Mouse (Mus musculus): Measurements from ENCODE around the gene Yipf1.
"Not testable (repeated sequence)": the region's sequence is repeated elsewhere in the genome, so short reads cannot be mapped to it uniquely, and the experiment has no call there.

The Yipf1 gene

DNA sequence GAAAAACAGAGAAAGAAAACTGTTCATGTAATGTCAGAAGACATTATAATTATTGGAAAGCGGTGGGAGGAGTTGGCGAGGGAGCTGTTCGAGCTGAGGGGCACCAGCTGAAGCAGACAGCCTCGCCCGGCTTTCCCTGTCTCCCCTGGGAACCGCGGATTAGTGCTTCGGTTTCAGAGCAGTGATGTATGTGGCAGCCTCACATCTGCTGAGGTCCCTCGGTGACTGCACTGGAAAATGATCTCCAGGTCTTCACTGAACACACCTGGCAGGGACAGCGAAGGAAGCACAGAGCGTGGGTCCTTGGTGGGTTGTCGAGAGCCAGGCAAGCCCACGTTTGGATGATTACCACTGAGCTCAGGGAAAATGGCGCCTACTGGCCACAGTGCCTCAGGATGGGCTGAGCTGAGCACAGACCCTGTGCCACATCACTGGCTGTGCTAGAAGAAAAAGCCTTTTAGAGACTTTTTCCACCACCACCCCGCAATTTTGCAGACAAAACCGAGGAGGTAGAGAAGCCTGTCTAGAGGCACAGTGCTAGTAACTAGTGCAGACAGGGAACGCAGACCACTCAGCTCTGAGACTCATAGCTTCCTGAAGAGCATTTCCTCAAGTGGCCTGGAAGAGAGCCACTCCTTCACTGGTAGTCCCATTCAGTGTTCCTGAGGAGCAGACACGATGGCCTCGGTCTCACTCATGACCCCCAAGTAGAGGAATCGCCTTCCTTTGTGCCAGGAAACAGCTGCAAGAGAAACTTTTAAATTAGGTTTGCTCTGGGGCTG lies 34.6 kb downstream of the Yipf1 start:
- H3K36me3 ChIP-seq (ENCODE audit: control insufficient read depth, insufficient read depth, low read length, poor library complexity, severe bottlenecking), result peaks cover 2% of the 10 kb centered on the region; the same call in 1 of the 2 replicates
- DNase-seq (ENCODE audit: low read depth, low spot score), result no peak
- H3K27me3 ChIP-seq (ENCODE audit: control insufficient read depth, insufficient read depth, low read length, poor library complexity, severe bottlenecking), result no peaks in the 10 kb centered on the region

DNA sequence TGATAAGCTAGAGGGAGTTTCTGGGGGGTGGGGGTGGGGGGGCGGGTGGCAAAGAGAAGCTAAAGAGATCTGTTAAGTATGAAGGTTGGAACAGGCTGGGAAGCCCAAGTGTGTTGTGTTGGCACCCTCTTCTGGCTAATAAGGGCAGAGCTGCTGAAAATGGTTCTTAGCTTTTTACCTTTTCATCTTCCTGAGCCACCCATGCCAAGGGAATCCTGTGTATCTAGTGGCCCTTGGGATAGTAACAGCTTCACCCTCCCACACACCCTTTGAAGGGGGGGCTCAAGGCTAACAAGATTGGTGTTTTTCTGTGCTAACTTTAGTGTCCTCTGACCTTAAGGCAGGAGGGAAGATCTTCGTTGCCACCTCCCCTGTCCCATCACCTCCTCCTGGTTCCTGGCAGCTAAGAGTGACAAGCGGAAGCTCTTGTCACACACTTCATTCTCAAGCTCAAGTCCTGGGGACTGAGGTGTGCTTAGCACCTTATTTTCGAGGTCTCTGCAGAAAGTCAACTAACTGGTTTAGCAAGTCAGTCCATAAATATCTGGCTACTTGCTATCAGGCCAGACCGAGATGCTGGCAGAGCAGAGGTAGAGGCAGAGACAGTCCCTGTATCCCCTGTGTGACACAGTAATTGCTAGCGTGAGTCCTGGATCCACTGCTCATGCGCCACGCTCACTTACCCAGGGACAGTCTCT lies 35.3 kb downstream of the Yipf1 start:
- Histone ChIP-seq H3K36me3 (ENCODE audit: control insufficient read depth, insufficient read depth, low read length, poor library complexity, severe bottlenecking) (peaks cover 2% of the 10 kb centered on the region; the same call in 1 of the 2 replicates), H3K27me3 (ENCODE audit: control insufficient read depth, insufficient read depth, low read length, poor library complexity, severe bottlenecking) (no peaks in the 10 kb centered on the region)
- DNase-seq (ENCODE audit: low read depth, low spot score), result peak; percentile 71

DNA sequence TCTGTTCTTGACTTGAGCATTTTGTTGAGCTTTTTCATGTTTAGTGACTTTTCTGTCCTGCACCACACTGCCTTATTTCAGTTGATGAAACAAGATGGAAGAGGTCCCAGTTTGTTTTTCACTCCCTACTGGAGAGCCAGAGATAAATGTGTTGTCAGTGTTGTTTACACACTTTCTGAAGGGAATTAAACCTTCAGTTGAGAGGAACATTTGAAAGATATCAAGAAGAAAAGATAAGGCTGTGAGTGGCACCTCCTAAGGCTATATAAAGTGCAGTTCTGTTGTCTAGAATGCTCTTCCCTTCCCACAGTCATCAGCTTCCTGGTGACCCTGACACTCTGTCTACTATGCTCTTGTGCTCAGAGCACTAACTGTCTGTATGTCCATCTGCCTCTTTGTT lies 37.2 kb downstream of the Yipf1 start:
- H3K36me3 ChIP-seq (ENCODE audit: control insufficient read depth, insufficient read depth, low read length, poor library complexity, severe bottlenecking), result peaks cover 2% of the 10 kb centered on the region; the same call in 1 of the 2 replicates
- no peaks in the 10 kb centered on the region for H3K27me3 ChIP-seq (ENCODE audit: control insufficient read depth, insufficient read depth, low read length, poor library complexity, severe bottlenecking)
- no peak for DNase-seq (ENCODE audit: low read depth, low spot score)

DNA sequence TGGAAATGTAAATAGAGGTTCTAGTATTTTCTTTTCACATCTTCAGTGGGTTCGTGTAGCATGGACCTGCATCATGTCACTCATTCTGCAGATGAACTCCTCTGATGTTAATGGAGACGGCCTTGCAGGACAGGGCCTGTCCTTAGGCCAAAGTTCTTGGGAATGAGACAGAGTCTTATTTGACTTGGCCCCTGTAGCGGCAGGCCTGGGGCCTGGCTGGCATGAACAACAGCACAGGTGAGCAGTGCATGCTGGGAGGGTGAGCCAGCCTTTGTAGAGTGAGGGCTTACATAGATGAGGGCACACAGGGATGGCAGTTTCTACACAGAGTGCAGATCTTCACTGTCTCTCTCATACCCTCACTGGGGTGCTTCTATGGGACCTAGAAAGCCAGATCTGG lies 39.4 kb downstream of the Yipf1 start:
- no peak for DNase-seq (ENCODE audit: low read depth, low spot score)
- H3K36me3 ChIP-seq (ENCODE audit: control insufficient read depth, insufficient read depth, low read length, poor library complexity, severe bottlenecking), result no peaks in the 10 kb centered on the region; the same call in none of the 2 replicates

DNA sequence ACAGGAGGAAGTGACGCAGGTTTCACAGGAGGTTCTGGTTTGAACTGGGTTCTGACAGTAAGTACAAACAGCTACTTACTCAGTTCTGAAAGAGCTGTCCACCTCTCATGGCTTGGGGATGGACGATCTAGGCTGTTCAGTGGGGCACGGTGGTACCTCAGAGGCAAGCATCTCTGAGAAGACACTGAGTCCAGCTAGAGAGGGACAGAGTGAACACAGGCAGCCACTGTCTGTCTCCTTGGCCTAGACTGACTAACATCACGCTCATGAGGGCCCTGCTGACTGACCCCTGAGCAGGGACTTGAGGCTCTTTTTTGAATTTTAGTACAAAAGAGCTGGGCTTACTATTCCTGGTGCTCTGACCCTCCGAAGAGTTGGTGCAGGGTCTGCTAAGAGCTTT lies 40.0 kb downstream of the Yipf1 start:
- no peaks in the 10 kb centered on the region; the same call in none of the 2 replicates for H3K36me3 ChIP-seq (ENCODE audit: control insufficient read depth, insufficient read depth, low read length, poor library complexity, severe bottlenecking)
- DNase-seq (ENCODE audit: low read depth, low spot score), result no peak
- no peaks in the 10 kb centered on the region for H3K27me3 ChIP-seq (ENCODE audit: control insufficient read depth, insufficient read depth, low read length, poor library complexity, severe bottlenecking)

More for the DNA sequence above, 39.4 kb downstream of the Yipf1 start:
- H3K27me3 ChIP-seq (ENCODE audit: control insufficient read depth, insufficient read depth, low read length, poor library complexity, severe bottlenecking), result no peaks in the 10 kb centered on the region

DNA sequence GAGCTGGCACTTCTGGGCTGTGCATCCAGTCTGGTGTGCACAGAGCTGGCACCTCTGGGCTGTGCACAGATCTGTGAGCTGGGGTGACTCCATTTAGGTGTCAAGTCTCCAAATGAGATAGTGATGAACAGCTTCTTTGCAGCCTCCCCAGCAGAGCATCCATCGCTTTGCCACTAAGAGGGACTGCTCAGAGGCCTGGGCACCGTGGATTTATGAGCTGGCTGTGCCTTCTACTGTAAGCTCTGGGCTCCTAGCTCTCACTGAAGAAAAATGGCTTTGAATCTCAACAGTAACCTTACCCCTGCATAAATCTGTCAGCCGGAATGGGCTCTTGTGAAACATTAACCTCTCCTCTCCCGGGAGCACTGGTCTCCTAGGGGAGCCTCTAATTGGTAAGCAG lies 40.4 kb downstream of the Yipf1 start:
- Histone ChIP-seq H3K36me3 (ENCODE audit: control insufficient read depth, insufficient read depth, low read length, poor library complexity, severe bottlenecking) (peaks cover 2% of the 10 kb centered on the region), H3K27me3 (ENCODE audit: control insufficient read depth, insufficient read depth, low read length, poor library complexity, severe bottlenecking) (no peaks in the 10 kb centered on the region)
- no peak for DNase-seq (ENCODE audit: low read depth, low spot score)

DNA sequence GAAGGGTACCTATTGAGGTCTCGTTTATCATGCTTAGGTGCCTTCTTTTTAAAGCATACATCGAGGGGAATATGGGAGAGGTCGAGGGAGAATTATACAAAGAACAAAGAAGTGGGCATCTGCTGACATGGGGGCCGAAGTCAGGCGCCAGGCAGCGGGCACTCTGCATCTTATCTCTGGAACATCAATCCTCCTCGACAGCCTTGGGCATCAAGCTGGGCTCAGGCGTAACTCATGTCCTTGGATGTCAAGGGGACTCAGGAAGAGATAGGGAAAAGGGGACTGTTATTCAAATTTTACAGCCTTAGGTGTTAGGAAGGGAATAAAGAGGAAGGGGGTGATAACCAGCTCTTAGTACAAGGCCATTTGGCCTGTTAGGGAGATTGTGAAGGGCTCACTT lies 43.0 kb downstream of the Yipf1 start:
- not testable (repeated sequence) for DNase-seq (ENCODE audit: low read depth, low spot score); H3K36me3 ChIP-seq (ENCODE audit: control insufficient read depth, insufficient read depth, low read length, poor library complexity, severe bottlenecking); H3K27me3 ChIP-seq (ENCODE audit: control insufficient read depth, insufficient read depth, low read length, poor library complexity, severe bottlenecking)

DNA sequence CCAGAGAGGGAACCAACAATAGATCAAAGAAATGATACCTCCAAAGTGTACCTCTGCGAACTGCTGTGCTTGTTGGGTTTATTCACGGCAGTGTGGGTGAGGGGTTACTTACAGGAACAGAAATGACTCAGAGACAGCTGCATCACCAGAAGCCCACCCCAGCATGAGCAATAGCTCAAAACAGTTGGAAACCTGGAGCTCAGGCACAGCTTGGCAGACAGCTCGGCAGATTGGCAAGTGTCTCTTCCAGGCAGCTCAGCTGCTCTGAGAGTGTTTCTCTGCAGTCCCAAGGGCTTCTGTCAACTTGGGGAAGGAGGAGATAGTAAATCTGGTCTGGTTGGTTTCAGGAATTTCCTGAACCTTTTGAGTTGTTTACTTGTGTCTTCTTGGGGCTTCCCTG lies 44.3 kb downstream of the Yipf1 start:
- no peaks in the 10 kb centered on the region for H3K27me3 ChIP-seq (ENCODE audit: control insufficient read depth, insufficient read depth, low read length, poor library complexity, severe bottlenecking)
- no peak for DNase-seq (ENCODE audit: low read depth, low spot score)
- H3K36me3 ChIP-seq (ENCODE audit: control insufficient read depth, insufficient read depth, low read length, poor library complexity, severe bottlenecking), result peaks cover 4% of the 10 kb centered on the region

DNA sequence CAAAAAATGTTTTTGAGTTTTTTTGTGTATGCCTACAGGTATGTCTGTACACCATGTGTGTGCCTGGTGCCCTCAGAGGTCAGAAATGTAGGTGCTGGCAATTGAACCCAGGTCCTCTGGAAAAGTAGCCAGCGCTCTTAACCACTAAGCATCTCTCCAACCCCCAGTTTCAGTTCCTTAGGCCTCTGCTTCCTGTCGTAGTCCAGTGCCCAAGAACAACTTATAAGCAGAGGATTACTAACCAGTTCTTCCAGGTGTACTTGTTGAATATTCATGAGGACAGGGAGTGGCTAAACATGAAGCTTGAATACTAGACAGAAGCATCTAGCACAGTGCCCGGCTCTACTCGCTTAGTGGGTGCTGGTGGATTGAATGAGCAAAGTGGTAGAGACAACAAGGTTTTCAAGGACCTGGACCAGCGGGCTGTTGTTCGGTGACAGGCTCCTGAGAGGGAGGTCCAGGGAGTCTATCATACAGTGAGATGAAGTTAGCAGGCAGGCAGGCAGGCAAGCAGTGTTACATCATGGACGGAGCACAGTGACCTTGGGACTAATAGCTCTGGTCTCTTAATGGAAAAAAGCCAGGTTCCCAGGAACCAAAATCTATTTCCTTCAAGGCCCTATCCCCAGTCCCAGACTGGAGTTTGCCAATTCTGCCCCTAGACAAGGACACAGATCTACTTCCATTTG lies 46.4 kb downstream of the Yipf1 start:
- peak; percentile 26 for DNase-seq (ENCODE audit: low read depth, low spot score)
- no peaks in the 10 kb centered on the region for H3K27me3 ChIP-seq (ENCODE audit: control insufficient read depth, insufficient read depth, low read length, poor library complexity, severe bottlenecking)
- peaks cover 4% of the 10 kb centered on the region for H3K36me3 ChIP-seq (ENCODE audit: control insufficient read depth, insufficient read depth, low read length, poor library complexity, severe bottlenecking)

DNA sequence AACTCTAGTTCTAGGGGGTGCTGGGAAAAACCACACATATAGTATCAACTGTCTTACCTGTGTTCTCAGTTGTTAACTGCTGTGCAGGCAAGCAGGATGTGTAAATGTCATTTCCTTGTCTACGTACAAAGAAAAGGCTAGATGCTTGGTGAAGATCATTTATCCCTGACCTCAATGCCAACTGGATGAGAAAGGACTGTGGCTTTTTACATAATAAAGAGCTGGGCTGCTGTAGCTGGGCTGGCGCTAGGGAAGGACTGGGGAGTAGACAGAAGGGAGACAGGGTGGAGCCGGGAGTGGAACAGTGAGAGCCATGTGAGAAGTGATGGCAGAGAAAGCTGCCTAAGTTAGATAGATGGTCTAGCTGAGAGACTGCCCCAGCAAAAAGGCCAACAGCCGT lies 48.6 kb downstream of the Yipf1 start:
- H3K27me3 ChIP-seq (ENCODE audit: control insufficient read depth, insufficient read depth, low read length, poor library complexity, severe bottlenecking), result no peaks in the 10 kb centered on the region
- peaks cover 4% of the 10 kb centered on the region for H3K36me3 ChIP-seq (ENCODE audit: control insufficient read depth, insufficient read depth, low read length, poor library complexity, severe bottlenecking)
- DNase-seq (ENCODE audit: low read depth, low spot score), result no peak

DNA sequence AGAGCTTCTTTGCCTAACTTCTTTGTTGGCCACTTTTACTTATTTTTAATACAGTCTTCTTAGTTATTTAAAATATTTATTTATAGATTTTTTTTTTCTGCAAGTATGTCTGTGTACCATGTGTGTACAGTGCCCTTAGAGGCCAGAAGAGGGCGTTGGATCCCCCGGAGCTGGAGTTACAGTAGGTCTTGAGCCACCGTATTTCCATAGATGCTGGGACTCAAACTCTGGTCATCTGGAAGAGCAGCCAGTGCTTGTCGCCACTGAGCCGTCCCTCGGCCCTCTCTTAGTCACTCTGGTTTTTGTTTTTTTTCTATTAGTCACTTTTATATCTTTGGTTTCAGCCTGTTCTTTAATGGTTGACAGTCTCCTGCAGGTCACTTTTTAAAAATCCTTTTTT lies 49.4 kb downstream of the Yipf1 start:
- no peak for DNase-seq (ENCODE audit: low read depth, low spot score)
- no peaks in the 10 kb centered on the region for H3K27me3 ChIP-seq (ENCODE audit: control insufficient read depth, insufficient read depth, low read length, poor library complexity, severe bottlenecking)
- peaks cover 4% of the 10 kb centered on the region for H3K36me3 ChIP-seq (ENCODE audit: control insufficient read depth, insufficient read depth, low read length, poor library complexity, severe bottlenecking)

DNA sequence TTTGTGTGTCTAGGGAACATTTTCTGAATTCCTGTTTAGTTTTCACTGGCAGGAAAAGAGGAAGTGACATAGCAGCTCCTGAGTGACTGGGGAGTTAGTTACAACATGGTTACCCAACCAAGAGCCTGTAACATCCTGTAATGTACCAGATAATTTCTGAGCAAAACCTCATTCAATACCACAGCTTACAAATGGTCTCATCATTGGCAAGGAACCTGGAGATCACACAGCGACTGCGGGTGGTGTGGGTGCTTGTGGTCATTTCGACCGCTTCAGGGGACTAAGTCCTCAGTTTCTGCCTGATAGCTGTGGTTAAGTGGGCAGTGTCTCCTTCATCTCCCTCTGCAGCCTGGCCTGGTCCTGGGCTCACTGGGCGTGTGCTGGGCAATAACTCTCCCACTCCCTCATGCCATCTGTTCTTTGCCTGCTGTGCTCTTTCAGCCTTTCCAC lies 50.1 kb downstream of the Yipf1 start:
- H3K36me3 ChIP-seq (ENCODE audit: control insufficient read depth, insufficient read depth, low read length, poor library complexity, severe bottlenecking), result peaks cover 4% of the 10 kb centered on the region; the same call in 1 of the 2 replicates
- peak; percentile 9 for DNase-seq (ENCODE audit: low read depth, low spot score)
- no peaks in the 10 kb centered on the region for H3K27me3 ChIP-seq (ENCODE audit: control insufficient read depth, insufficient read depth, low read length, poor library complexity, severe bottlenecking)

DNA sequence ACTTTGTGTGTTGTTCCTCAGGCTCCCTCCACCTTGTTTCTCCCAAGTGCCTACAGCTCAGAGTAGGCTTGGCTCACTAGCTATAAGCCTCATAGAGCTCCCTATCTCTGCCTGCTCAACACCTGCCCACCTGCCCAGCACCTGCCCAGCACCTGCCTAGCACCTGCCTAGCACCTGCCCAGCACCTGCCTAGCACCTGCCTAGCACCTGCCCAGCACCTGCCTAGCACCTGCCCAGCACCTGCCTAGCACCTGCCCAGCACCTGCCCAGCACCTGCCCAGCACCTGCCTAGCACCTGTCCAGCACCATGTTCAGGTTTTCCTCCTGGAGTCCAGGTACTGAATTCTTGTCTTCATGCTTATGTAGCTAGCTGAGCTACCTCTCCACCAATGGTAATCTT lies 52.2 kb downstream of the Yipf1 start:
- H3K27me3 ChIP-seq (ENCODE audit: control insufficient read depth, insufficient read depth, low read length, poor library complexity, severe bottlenecking), result not testable (repeated sequence)

DNA sequence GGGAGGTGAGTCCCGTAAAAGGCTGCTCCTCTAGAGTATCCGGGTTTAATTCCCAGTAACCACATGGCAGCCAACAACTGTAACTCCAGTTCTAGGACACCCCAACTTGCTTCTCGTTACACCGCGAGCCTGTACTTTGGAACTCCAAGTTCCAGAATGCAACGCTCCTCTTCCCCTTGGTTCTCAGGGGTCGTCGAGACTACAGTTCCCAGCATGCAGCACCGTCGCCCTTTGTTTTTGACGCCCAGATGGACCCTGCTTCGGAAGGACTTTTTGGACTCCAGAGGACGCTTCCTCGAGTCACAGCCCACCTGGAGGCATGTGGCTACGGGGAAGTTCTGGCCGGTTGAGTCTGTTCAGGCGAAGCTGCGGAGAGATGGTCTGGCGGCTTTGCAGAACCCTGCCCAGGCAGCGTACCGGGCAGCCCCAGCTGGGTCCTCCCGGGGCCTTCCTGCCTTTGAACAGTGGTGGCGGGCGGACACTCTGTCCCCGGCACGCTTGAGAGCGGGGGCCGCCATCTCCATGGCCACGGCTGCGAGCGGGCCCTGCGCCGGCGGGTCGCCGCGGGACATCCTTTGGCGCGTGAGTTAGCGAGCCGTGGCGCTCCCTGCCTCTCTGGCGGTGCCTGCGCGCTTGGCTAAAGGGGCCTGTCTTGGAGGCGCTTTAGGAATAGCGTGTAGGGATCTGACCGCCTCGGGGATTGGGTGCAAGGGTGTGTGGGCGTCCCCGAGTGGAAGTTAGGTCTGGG lies 53.6 kb downstream of the Yipf1 start, which contains the start of gene Ndc1:
Gene Ndc1, plus strand, starts transcription at position 218 of the 748 bp plus-strand sequence.
- no peaks in the 10 kb centered on the region for H3K27me3 ChIP-seq (ENCODE audit: control insufficient read depth, insufficient read depth, low read length, poor library complexity, severe bottlenecking)
- H3K36me3 ChIP-seq (ENCODE audit: control insufficient read depth, insufficient read depth, low read length, poor library complexity, severe bottlenecking), result peaks cover 1% of the 10 kb centered on the region; the same call in 1 of the 2 replicates
- peak; percentile 89 for DNase-seq (ENCODE audit: low read depth, low spot score)

More for the DNA sequence above, 52.2 kb downstream of the Yipf1 start:
- DNase-seq (ENCODE audit: low read depth, low spot score); H3K36me3 ChIP-seq (ENCODE audit: control insufficient read depth, insufficient read depth, low read length, poor library complexity, severe bottlenecking): not testable (repeated sequence)
